Mouse (Mus musculus) heart, embryonic 11.5 days (tissue): ENCODE results near the gene Zbtb11. TPM values are rescaled to one million over a fixed set of nuclear protein-coding genes. Genes with fewer than 3 reads are reported as not detected.
A peak's percentile ranks its signal among the peaks of the same experiment; 100 is the strongest.
"Not testable (repeated sequence)": the region's sequence is repeated elsewhere in the genome, so short reads cannot be mapped to it uniquely, and the experiment has no call there.

Experiments
- ATAC-seq: fragments of 200-750 bp; cut with Nextera tagmentation; replicated peaks from 2 replicates; pipeline ENCODE4 v1.8.0; 2017; ENCODE audit warnings: moderate library complexity; ENCODE audit not compliant: insufficient number of reproducible peaks, low FRiP score, low TSS enrichment
- H3K27ac ChIP-seq: fragments of 300-500 bp; sonication (generic); 2 replicates; pipeline ENCODE4 v1.5.1; 2014; ENCODE audit warnings: mild to moderate bottlenecking, low read depth, low read length
- H3K27me3 ChIP-seq: fragments of 300-500 bp; sonication (generic); 2 replicates; pipeline ENCODE4 v1.6.1; 2014; ENCODE audit warnings: mild to moderate bottlenecking, low read length, mixed read lengths; ENCODE audit not compliant: control insufficient read depth, insufficient read depth
- H3K36me3 ChIP-seq: fragments of 300-500 bp; sonication (generic); 2 replicates; pipeline ENCODE4 v1.6.1; 2014; ENCODE audit warnings: mild to moderate bottlenecking, low read length, moderate library complexity, mixed read lengths; ENCODE audit not compliant: control insufficient read depth, insufficient read depth
- H3K4me1 ChIP-seq: fragments of 300-500 bp; sonication (generic); 2 replicates; pipeline ENCODE4 v1.6.1; 2014; ENCODE audit warnings: low read length; ENCODE audit not compliant: control insufficient read depth, insufficient read depth
- H3K4me2 ChIP-seq: fragments of 300-500 bp; sonication (generic); 2 replicates; pipeline ENCODE4 v1.6.1; 2014; ENCODE audit warnings: mild to moderate bottlenecking, moderate library complexity
- H3K4me3 ChIP-seq: fragments of 300-500 bp; sonication (generic); 2 replicates; pipeline ENCODE4 v1.5.1; 2014; ENCODE audit warnings: low read depth, low read length
- H3K9ac ChIP-seq: fragments of 300-500 bp; sonication (generic); 2 replicates; pipeline ENCODE4 v1.6.1; 2014; ENCODE audit warnings: mild to moderate bottlenecking, low read depth, low read length, moderate library complexity
- H3K9me3 ChIP-seq: fragments of 300-500 bp; sonication (generic); replicated peaks from 2 replicates; pipeline ENCODE4 v1.6.1; 2016; ENCODE audit warnings: low read length; ENCODE audit not compliant: control insufficient read depth
- WGBS: fragments of 180-500 bp; shearing (Covaris S2); extraction: QIAGEN DNeasy Blood & Tissue Kit; methylation state at CpG from one replicate; pipeline ENCODE4 v1.1.7; 2014; ENCODE audit not compliant: insufficient replicate concordance; 5-methylcytosine and 5-hydroxymethylcytosine counted together
- polyA plus RNA-seq: library from polyadenylated mRNA; unstranded; fragments of >200 nt; fragmentation: Nextera tagmentation; extraction: Ambion mirVana; gene quantifications from 2 replicates; pipeline ENCODE4 v1.2.1, GENCODE M21; 2014

Zbtb11 gene
- polyA plus RNA-seq, 1 experiment from 2014 or later, result 13.3 TPM

GRCm38 (mm10) chr16:55947876-55948410, 25.7 kb upstream of the Zbtb11 start:
- H3K4me2 ChIP-seq, H3K9me3 ChIP-seq, H3K9ac ChIP-seq, H3K4me1 ChIP-seq, ATAC-seq, H3K27ac ChIP-seq, H3K27me3 ChIP-seq, H3K4me3 ChIP-seq, H3K36me3 ChIP-seq: not testable (repeated sequence)
- 84% methylated on average over 2 of the region's 2 CpGs for WGBS

- no peaks in the 10 kb centered on the region for H3K4me1 ChIP-seq
- H3K27me3 ChIP-seq, result no peaks in the 10 kb centered on the region
- H3K4me3 ChIP-seq, result no peak overlapping the region
- H3K9me3 ChIP-seq, result no peaks in the 10 kb centered on the region
- no peaks in the 10 kb centered on the region for H3K36me3 ChIP-seq
- no peak overlapping the region for H3K9ac ChIP-seq
- 51% methylated on average over 7 of the region's 7 CpGs for WGBS
- no peak for ATAC-seq
- no peak overlapping the region for H3K4me2 ChIP-seq
- H3K27ac ChIP-seq, result no peak overlapping the region
Observed at GRCm38 (mm10) chr16:55948963-55949362, 24.7 kb upstream of the Zbtb11 start.

DNA sequence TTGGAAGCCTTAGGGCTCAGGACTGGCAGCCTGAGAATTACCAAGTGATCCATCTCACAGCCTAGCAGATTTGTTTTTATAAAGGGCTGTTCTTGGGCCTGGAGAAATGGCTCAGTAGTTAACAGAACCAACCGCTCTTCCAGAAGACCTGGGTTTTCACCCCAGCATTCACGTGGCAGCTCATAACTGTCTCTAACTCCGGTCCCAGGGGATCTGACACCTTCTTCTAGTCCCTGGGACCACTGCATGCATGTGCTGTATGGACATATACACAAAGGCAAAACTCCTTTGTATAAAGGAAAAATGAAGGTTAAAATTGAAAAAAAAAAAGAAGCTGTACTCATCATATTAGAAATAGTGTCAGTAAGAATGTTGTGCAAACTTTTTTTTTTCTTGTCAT, 23.2 kb upstream of the Zbtb11 start:
- no peaks in the 10 kb centered on the region for H3K4me1 ChIP-seq
- H3K36me3 ChIP-seq, result no peaks in the 10 kb centered on the region
- H3K9me3 ChIP-seq, result no peaks in the 10 kb centered on the region
- WGBS, result 66% methylated on average over 3 of the region's 3 CpGs
- no peaks in the 10 kb centered on the region for H3K27me3 ChIP-seq
- H3K9ac ChIP-seq, result no peak overlapping the region
- ATAC-seq, result no peak
- H3K4me3 ChIP-seq, result no peak overlapping the region
- H3K27ac ChIP-seq, result no peak overlapping the region
- H3K4me2 ChIP-seq, result no peak overlapping the region

GRCm38 (mm10) chr16:55950946-55951678, 22.6 kb upstream of the Zbtb11 start:
- Histone ChIP-seq H3K4me3 (no peak overlapping the region), H3K27me3 (no peaks in the 10 kb centered on the region), H3K9ac (no peak overlapping the region), H3K27ac (no peak overlapping the region), H3K9me3 (no peaks in the 10 kb centered on the region), H3K4me1 (no peaks in the 10 kb centered on the region), H3K36me3 (no peaks in the 10 kb centered on the region), H3K4me2 (peak overlapping the region; percentile 38)
- 42% methylated on average over 19 of the region's 19 CpGs for WGBS
- no peak for ATAC-seq

DNA sequence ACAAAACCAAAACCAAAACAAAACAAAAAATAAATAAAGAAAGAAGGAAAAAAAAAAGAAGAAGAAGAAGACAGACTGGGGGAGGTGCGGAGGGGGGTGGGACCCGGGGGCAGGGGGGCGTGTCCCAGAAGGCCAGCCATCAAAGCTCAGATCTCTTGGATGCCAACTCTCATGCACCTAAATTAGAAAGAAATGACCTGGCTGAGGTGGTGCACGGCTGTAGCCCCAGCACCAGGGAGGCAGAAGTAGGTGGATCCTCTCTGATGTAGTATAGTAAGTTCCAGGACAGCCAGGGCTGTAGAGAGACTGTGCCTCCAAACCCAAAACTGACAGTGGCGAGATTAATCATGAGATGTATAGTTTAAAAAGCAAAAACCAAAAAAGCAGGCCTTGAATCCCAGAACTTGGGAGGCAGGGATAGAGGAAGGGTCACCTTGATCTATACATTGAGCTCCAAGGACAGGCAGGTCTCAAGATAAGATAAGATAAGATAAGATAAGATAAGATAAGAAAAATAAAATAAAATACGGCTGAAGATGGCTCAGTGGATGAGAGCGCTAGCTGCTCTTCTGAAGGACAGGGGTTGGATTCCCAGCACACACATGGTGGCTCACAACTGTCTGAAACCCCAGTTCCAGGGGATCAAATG, 21.9 kb upstream of the Zbtb11 start:
- Histone ChIP-seq H3K27me3 (no peaks in the 10 kb centered on the region), H3K36me3 (no peaks in the 10 kb centered on the region), H3K27ac (no peak overlapping the region), H3K4me2 (no peak overlapping the region), H3K9ac (no peak overlapping the region), H3K4me3 (no peak overlapping the region), H3K9me3 (no peaks in the 10 kb centered on the region), H3K4me1 (no peaks in the 10 kb centered on the region)
- 66% methylated on average over 7 of the region's 7 CpGs for WGBS
- ATAC-seq, result no peak

DNA sequence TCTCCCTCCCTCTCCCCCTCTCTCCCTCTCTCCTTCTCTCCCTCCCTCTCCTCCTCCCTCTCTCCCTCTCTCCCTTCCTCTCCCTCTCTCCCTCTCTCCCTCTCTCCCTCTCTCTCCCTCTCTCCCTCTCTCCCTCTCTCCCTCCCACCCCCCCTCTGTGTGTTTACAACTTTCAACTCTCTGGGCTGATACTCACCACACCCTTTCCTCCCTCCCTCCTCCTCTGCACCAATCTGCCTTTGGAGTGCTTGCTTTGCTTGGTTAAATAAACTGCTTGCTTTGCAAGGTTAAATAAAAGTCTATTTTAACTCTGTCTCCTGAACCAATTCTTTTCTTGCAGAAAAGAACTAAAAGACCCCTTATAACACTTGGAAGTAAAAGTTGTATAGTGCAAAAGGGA, 20.9 kb upstream of the Zbtb11 start:
- Histone ChIP-seq H3K4me3 (no peak overlapping the region), H3K36me3 (no peaks in the 10 kb centered on the region), H3K4me2 (no peak overlapping the region), H3K9ac (no peak overlapping the region), H3K27me3 (no peaks in the 10 kb centered on the region), H3K9me3 (no peaks in the 10 kb centered on the region), H3K27ac (no peak overlapping the region), H3K4me1 (no peaks in the 10 kb centered on the region)
- no peak for ATAC-seq

- not testable (repeated sequence) for H3K27me3 ChIP-seq, H3K27ac ChIP-seq, H3K36me3 ChIP-seq, H3K4me1 ChIP-seq, H3K9ac ChIP-seq, ATAC-seq, H3K4me3 ChIP-seq, H3K9me3 ChIP-seq, H3K4me2 ChIP-seq
- 90% methylated on average over 9 of the region's 9 CpGs for WGBS
Observed at GRCm38 (mm10) chr16:55954196-55954595, 19.5 kb upstream of the Zbtb11 start.

DNA sequence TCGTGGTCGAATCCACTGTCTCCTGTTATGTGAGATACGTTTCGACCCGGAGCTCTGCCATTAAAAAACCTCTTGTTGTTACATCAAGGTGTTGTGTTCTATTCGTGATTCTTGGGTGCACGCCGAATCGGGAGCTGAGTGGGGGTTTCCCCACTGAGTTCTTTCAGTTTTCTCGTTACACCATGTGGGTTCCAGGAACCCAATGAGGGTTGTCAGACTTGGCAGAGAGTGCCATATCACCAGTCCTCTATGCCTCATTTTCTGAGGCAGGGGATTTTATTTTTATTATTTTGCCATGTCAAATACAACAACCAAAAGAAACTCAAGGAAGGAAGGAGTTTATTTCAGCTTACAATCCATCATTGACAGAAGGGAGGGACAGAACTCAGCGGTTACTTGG, 10.6 kb upstream of the Zbtb11 start:
- 77% methylated on average over 5 of the region's 11 CpGs for WGBS
- ATAC-seq, H3K27me3 ChIP-seq: not testable (repeated sequence)

More for the DNA sequence above, 10.6 kb upstream of the Zbtb11 start:
- not testable (repeated sequence) for H3K4me1 ChIP-seq, H3K9me3 ChIP-seq, H3K4me2 ChIP-seq, H3K36me3 ChIP-seq, H3K27ac ChIP-seq, H3K9ac ChIP-seq, H3K4me3 ChIP-seq
